Mouse (Mus musculus) liver, postnatal 0 days (tissue): ENCODE measurements at regions not wholly inside any gene's neighbourhood (a gene's known extent, or its start where the extent isn't known, plus 50 kb on each side); places are given as distances from the start of the nearest gene placed in this dataset.

Experiments
- CTCF ChIP-seq: sonication (generic); IDR thresholded peaks from 2 replicates; pipeline ENCODE4 v1.5.1; 2016; ENCODE audit warnings: antibody characterized with exemption, low read depth
- EP300 ChIP-seq: IDR thresholded peaks from 2 replicates; pipeline ENCODE4 v1.6.1; 2016; ENCODE audit warnings: antibody characterized with exemption, low read depth, mild to moderate bottlenecking

- TF ChIP-seq CTCF (no peak), EP300 (no peak)
These were observed 51.1 kb upstream of the Lrrc52 start for GRCm38 (mm10) chr1:167517611-167518110.
